Mouse (Mus musculus) hindbrain, embryonic 15.5 days (tissue): ENCODE measurements at regions not wholly inside any gene's neighbourhood (a gene's known extent, or its start where the extent isn't known, plus 50 kb on each side); places are given as distances from the start of the nearest gene placed in this dataset.

Experiments used
- ATAC-seq: fragments of 200-750 bp; cut with Nextera tagmentation; 2 replicates; pipeline ENCODE4 v1.8.0; 2017; ENCODE audit warnings: low read depth, moderate number of reproducible peaks, moderate TSS enrichment; ENCODE audit not compliant: low FRiP score
- H3K27ac ChIP-seq: fragments of 300-500 bp; sonication (generic); replicated peaks from 2 replicates; pipeline ENCODE4 v1.5.1; 2015; ENCODE audit warnings: mild to moderate bottlenecking, inconsistent platforms
- H3K27me3 ChIP-seq: fragments of 300-500 bp; sonication (generic); 2 replicates; pipeline ENCODE4 v1.6.1; 2015; ENCODE audit warnings: control low read depth, inconsistent platforms
- H3K36me3 ChIP-seq: fragments of 300-500 bp; sonication (generic); 2 replicates; pipeline ENCODE4 v1.6.1; 2015; ENCODE audit warnings: control low read depth, inconsistent platforms
- H3K4me1 ChIP-seq: fragments of 300-500 bp; sonication (generic); replicated peaks from 2 replicates; pipeline ENCODE4 v1.6.1; 2015; ENCODE audit warnings: control low read depth, inconsistent platforms
- H3K4me2 ChIP-seq: fragments of 300-500 bp; sonication (generic); 2 replicates; pipeline ENCODE4 v1.6.1; 2015; ENCODE audit warnings: moderate library complexity, mild to moderate bottlenecking, inconsistent platforms
- H3K4me3 ChIP-seq: fragments of 300-500 bp; sonication (generic); 2 replicates; pipeline ENCODE4 v1.5.1; 2015; ENCODE audit warnings: mild to moderate bottlenecking, inconsistent platforms
- H3K9ac ChIP-seq: fragments of 300-500 bp; sonication (generic); 2 replicates; pipeline ENCODE4 v1.6.1; 2015; ENCODE audit warnings: inconsistent platforms
- H3K9me3 ChIP-seq: fragments of 300-500 bp; sonication (generic); 2 replicates; pipeline ENCODE4 v1.6.1; 2016; ENCODE audit warnings: control low read depth, inconsistent platforms
- WGBS: fragments of 180-500 bp; shearing (Covaris S2); methylation state at CpG from one replicate; pipeline ENCODE4 v1.1.7; 2015; 5-methylcytosine and 5-hydroxymethylcytosine counted together

DNA sequence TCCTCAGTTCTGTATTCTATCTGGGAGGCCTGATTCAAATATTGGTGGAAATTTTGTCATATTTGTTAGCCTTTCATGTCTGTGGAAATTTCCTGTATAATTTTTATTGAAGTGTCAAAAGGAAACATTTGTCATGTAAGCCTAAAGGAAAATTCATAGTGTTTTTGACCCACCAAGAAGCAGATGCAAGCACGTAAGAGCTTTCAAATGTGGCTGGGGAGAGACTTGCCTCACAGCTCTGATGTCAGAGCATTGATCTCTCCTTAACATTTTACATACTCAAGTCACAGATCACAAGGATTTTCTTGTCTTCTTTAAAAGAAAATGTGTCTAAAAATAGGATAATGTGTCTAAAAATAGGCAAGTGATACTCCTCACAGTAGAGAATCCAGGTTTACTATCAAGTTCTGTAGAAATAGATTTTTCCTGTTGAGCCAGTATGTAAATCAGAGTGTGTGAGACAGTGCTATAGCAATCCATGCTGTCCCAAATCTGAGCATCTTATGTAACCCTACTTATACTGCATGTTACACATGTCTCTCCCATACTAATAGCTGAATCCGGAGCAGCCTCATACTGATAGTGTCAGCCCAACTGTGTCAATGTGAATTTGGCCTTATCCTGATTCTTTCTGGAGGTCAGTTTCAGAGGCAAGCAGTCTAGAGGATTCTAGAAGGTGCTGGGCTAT, 110.0 kb upstream of the Runx1 start:
- Histone ChIP-seq H3K36me3 (no peaks in the 10 kb centered on the region), H3K9ac (no peak overlapping the region), H3K9me3 (no peaks in the 10 kb centered on the region), H3K4me2 (no peak overlapping the region), H3K27ac (no peak overlapping the region), H3K27me3 (no peaks in the 10 kb centered on the region), H3K4me1 (peaks cover 3% of the 10 kb centered on the region; the same call in 1 of the 2 replicates), H3K4me3 (no peak overlapping the region)
- no peak for ATAC-seq
- 87% methylated on average over 2 of the region's 2 CpGs for WGBS

DNA sequence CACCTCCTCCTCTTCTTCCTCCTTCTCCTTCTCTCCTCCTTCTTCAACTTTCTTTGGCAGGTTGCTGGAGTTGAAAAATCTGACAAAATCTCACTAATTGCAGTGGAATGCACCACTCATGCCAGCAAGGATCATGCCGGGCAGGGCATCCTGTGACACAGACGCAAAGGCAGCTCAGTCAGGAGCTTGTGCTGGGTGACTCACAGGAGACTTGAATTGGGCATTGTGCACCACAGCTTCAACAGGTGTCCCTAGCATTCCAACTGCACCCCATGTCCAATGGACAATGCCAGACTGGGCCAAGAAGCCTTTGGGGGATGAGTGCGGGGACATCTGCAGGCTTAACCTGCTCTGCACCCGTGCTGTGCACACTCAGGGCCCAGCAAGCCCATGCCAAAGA, 104.2 kb upstream of the Runx1 start:
- Histone ChIP-seq H3K4me3 (no peak overlapping the region), H3K9me3 (no peaks in the 10 kb centered on the region), H3K27me3 (no peaks in the 10 kb centered on the region), H3K4me2 (no peak overlapping the region), H3K4me1 (no peaks in the 10 kb centered on the region), H3K9ac (no peak overlapping the region), H3K36me3 (no peaks in the 10 kb centered on the region), H3K27ac (no peak overlapping the region)
- WGBS, result 84% methylated on average over 4 of the region's 4 CpGs
- ATAC-seq, result no peak

- Histone ChIP-seq H3K4me2 (no peak overlapping the region), H3K27ac (no peak overlapping the region), H3K27me3 (no peaks in the 10 kb centered on the region), H3K4me3 (no peak overlapping the region), H3K9me3 (no peaks in the 10 kb centered on the region), H3K9ac (no peak overlapping the region), H3K4me1 (no peaks in the 10 kb centered on the region), H3K36me3 (no peaks in the 10 kb centered on the region)
- WGBS, result 64% methylated on average over 7 of the region's 7 CpGs
- no peak for ATAC-seq
These were observed 102.3 kb upstream of the Runx1 start for GRCm38 (mm10) chr16:92928201-92928600.

- 49% methylated on average over 2 of the region's 2 CpGs for WGBS
- no peak for ATAC-seq
- Histone ChIP-seq H3K27me3 (no peaks in the 10 kb centered on the region), H3K9me3 (no peaks in the 10 kb centered on the region), H3K27ac (no peak overlapping the region), H3K4me2 (no peak overlapping the region), H3K9ac (no peak overlapping the region), H3K4me3 (no peak overlapping the region), H3K36me3 (no peaks in the 10 kb centered on the region), H3K4me1 (no peaks in the 10 kb centered on the region)
These were observed 101.7 kb upstream of the Runx1 start for GRCm38 (mm10) chr16:92927662-92928061.

DNA sequence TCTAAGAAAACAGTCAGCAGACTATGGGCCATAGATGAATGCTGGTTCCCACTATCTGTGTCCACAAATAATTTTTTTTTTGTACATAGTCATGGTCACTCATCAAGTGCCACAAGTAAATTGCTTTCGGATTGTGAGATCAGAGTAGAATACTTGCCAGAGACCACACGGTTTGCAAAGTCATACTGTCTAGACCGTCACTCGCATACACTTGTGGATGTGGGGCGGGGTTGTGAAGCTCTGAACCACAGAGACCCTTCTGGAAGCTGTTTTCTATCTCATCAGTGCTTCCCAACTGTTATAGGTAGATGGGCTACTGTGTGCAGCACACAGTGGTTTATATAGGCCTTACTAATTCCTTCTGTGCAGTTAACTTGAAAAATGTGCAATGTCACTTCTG, 100.9 kb upstream of the Runx1 start:
- Histone ChIP-seq H3K9ac (no peak overlapping the region), H3K4me1 (no peaks in the 10 kb centered on the region), H3K27ac (no peak overlapping the region), H3K9me3 (no peaks in the 10 kb centered on the region), H3K4me2 (no peak overlapping the region), H3K36me3 (no peaks in the 10 kb centered on the region), H3K27me3 (no peaks in the 10 kb centered on the region), H3K4me3 (no peak overlapping the region)
- 90% methylated on average over 5 of the region's 5 CpGs for WGBS
- no peak for ATAC-seq

DNA sequence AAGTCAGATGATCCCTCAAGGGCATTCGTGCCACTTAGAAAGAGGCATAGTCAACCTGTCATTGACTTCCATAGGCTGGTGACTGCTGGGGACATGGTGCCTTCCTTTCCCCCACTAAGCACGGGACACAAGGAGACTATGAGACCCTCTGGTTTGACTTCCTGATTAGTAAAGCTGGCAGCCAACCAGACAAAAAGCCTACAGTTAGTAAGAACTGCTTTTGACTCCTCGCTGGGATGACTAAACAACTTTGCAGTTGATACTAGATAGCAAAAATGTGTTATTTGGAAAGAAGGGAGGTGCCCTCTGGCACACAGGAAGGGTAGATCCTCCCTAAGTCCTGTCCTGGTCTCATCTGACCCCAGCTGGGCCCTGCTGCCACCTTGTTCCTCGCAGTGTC, 95.0 kb upstream of the Runx1 start:
- Histone ChIP-seq H3K36me3 (no peaks in the 10 kb centered on the region), H3K4me2 (no peak overlapping the region), H3K9ac (no peak overlapping the region), H3K9me3 (no peaks in the 10 kb centered on the region), H3K27me3 (no peaks in the 10 kb centered on the region), H3K27ac (no peak overlapping the region), H3K4me3 (no peak overlapping the region), H3K4me1 (no peaks in the 10 kb centered on the region)
- 93% methylated on average over 4 of the region's 4 CpGs for WGBS
- ATAC-seq, result no peak

DNA sequence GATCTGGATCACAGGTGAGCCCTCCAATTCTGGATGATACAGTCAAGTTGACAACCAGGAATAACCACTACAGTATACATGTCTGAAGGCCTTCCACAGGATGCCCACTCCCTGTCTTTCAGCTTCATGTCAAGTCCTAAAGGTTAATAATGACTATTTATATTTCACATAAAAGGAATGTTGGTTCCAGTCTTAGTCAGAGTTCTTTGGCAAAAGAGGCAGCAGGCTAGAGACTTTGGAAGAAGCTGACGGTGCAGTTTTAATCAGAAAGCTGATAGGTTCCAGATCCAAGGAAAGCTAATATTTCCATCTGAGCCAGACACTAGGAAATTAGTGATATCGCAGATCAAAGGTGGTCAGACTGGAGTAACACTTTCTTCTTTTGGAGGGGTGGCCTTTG, 91.4 kb upstream of the Runx1 start:
- H3K4me1 ChIP-seq, result no peaks in the 10 kb centered on the region
- 93% methylated on average over 2 of the region's 2 CpGs for WGBS
- H3K27me3 ChIP-seq, result no peaks in the 10 kb centered on the region
- H3K9ac ChIP-seq, result no peak overlapping the region
- H3K27ac ChIP-seq, result no peak overlapping the region
- no peaks in the 10 kb centered on the region for H3K9me3 ChIP-seq
- H3K4me2 ChIP-seq, result no peak overlapping the region
- H3K36me3 ChIP-seq, result no peaks in the 10 kb centered on the region
- H3K4me3 ChIP-seq, result no peak overlapping the region
- no peak for ATAC-seq

- H3K27me3 ChIP-seq, result no peaks in the 10 kb centered on the region
- H3K9me3 ChIP-seq, result no peaks in the 10 kb centered on the region
- ATAC-seq, result no peak
- H3K4me3 ChIP-seq, result no peak overlapping the region
- no peak overlapping the region for H3K4me2 ChIP-seq
- H3K9ac ChIP-seq, result no peak overlapping the region
- no peaks in the 10 kb centered on the region for H3K4me1 ChIP-seq
- no peak overlapping the region for H3K27ac ChIP-seq
- no peaks in the 10 kb centered on the region for H3K36me3 ChIP-seq
- 67% methylated on average over 6 of the region's 6 CpGs for WGBS
These were observed 89.7 kb upstream of the Runx1 start for GRCm38 (mm10) chr16:92915651-92916050.

GRCm38 (mm10) chr16:92906873-92907272, 80.9 kb upstream of the Runx1 start:
- Histone ChIP-seq H3K27ac (no peak overlapping the region), H3K9ac (no peak overlapping the region), H3K4me1 (no peaks in the 10 kb centered on the region), H3K4me3 (no peak overlapping the region), H3K36me3 (no peaks in the 10 kb centered on the region), H3K27me3 (no peaks in the 10 kb centered on the region), H3K9me3 (no peaks in the 10 kb centered on the region), H3K4me2 (no peak overlapping the region)
- no peak for ATAC-seq
- 87% methylated on average over 4 of the region's 4 CpGs for WGBS

GRCm38 (mm10) chr16:92905626-92906025, 79.7 kb upstream of the Runx1 start:
- Histone ChIP-seq H3K4me1 (no peaks in the 10 kb centered on the region), H3K4me2 (no peak overlapping the region), H3K36me3 (no peaks in the 10 kb centered on the region), H3K27me3 (no peaks in the 10 kb centered on the region), H3K9ac (no peak overlapping the region), H3K4me3 (no peak overlapping the region), H3K9me3 (no peaks in the 10 kb centered on the region), H3K27ac (no peak overlapping the region)
- 90% methylated on average over 6 of the region's 6 CpGs for WGBS
- no peak for ATAC-seq

GRCm38 (mm10) chr16:92903892-92904473, 78.0 kb upstream of the Runx1 start:
- H3K4me3 ChIP-seq, result no peak overlapping the region
- ATAC-seq, result no peak
- 77% methylated on average over 9 of the region's 9 CpGs for WGBS
- no peaks in the 10 kb centered on the region for H3K27me3 ChIP-seq
- no peak overlapping the region for H3K4me2 ChIP-seq
- H3K36me3 ChIP-seq, result no peaks in the 10 kb centered on the region
- H3K27ac ChIP-seq, result no peak overlapping the region
- 0 out of 2 replicates have a peak, but pooled peaks cover 4% of the 10 kb centered on the region for H3K4me1 ChIP-seq
- no peaks in the 10 kb centered on the region for H3K9me3 ChIP-seq
- H3K9ac ChIP-seq, result no peak overlapping the region

DNA sequence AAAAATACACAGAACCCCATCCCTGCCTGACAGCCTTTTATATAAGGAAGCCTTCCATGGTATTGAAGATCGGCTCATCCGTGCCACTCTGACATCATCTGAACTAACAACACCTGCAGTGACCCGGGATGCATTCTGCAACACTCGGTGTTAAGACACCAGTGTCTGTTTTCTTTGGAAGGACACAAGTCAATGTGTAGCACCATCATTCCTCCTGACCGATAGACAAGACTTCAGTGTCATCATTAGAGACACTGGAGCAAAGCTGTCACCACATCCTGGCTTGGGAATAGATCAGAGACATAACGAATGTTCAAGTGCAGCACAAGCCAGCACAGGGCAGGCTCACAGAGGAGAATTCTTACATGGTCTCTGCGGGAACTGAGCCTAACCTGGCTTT, 77.5 kb upstream of the Runx1 start:
- Histone ChIP-seq H3K4me3 (no peak overlapping the region), H3K9me3 (no peaks in the 10 kb centered on the region), H3K36me3 (no peaks in the 10 kb centered on the region), H3K4me2 (no peak overlapping the region), H3K4me1 (0 out of 2 replicates have a peak, but pooled peaks cover 4% of the 10 kb centered on the region), H3K27ac (no peak overlapping the region), H3K27me3 (no peaks in the 10 kb centered on the region), H3K9ac (no peak overlapping the region)
- 86% methylated on average over 7 of the region's 7 CpGs for WGBS
- no peak for ATAC-seq

DNA sequence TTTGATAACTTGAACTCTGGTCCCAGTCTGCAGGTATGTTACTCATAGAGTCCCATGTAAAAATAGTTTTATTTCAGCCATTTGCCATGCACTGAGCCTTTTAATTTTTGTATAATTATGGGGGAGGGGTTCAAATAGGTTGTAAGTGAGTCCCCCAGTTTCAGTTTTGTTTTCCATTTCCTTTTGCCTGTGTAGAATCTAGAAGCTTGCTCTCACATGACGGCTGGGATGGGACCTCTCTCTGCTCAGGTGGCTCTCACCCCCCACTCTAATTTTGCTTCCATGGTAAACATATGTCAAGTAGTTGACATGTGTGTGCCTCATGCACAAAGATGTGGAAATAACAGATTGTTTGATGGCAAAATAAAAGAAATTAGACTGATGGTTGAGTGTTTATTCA, 73.8 kb upstream of the Runx1 start:
- H3K36me3 ChIP-seq, result no peaks in the 10 kb centered on the region
- WGBS, result 83% methylated on average over 1 of the region's 1 CpGs
- H3K4me1 ChIP-seq, result 0 out of 2 replicates have a peak, but pooled peaks cover 4% of the 10 kb centered on the region
- no peak overlapping the region for H3K4me3 ChIP-seq
- no peaks in the 10 kb centered on the region for H3K9me3 ChIP-seq
- no peak overlapping the region for H3K27ac ChIP-seq
- ATAC-seq, result no peak
- H3K9ac ChIP-seq, result no peak overlapping the region
- no peak overlapping the region for H3K4me2 ChIP-seq
- no peaks in the 10 kb centered on the region for H3K27me3 ChIP-seq
